Mouse (Mus musculus) spleen, adult 2 months (tissue): Measurements from ENCODE around the gene Kank1.

ENCODE experiments used
- CTCF ChIP-seq: fragments of 200-500 bp; IDR thresholded peaks from 2 replicates; pipeline ENCODE4 v1.5.1; 2011; ENCODE audit warnings: mild to moderate bottlenecking, inconsistent platforms; ENCODE audit not compliant: insufficient read depth, insufficient read length, insufficient replicate concordance; ENCODE audit errors: extremely low read depth
- POLR2A ChIP-seq: fragments of 200-500 bp; IDR thresholded peaks from 2 replicates; pipeline ENCODE4 v1.6.1; 2011; ENCODE audit warnings: low read depth, low read length, inconsistent platforms

- no peak for TF ChIP-seq POLR2A
- peak; percentile 4; the same call in 1 of the 2 replicates for TF ChIP-seq CTCF
Observed at GRCm38 (mm10) chr19:25327633-25328032, 90.9 kb downstream of the Kank1 start.
